Mouse (Mus musculus) olfactory bulb, adult 2 months (tissue): ENCODE results near the gene Tmem120a. TPM values are rescaled to one million over a fixed set of nuclear protein-coding genes. Genes with fewer than 3 reads are reported as not detected.

Experiments
- H3K27ac ChIP-seq: fragments of 200-500 bp; 2 replicates; pipeline ENCODE4 v1.5.1; 2012; ENCODE audit warnings: low read depth, low read length; ENCODE audit not compliant: insufficient read depth
- H3K4me1 ChIP-seq: fragments of 200-500 bp; 2 replicates; pipeline ENCODE4 v1.6.1; 2012; ENCODE audit warnings: low read length; ENCODE audit not compliant: control insufficient read depth, insufficient read depth
- H3K4me3 ChIP-seq: fragments of 200-500 bp; 2 replicates; pipeline ENCODE4 v1.5.1; 2012; ENCODE audit warnings: mild to moderate bottlenecking, low read depth, low read length, moderate library complexity; ENCODE audit not compliant: insufficient read depth
- CTCF ChIP-seq: fragments of 200-500 bp; IDR thresholded peaks from 2 replicates; pipeline ENCODE4 v1.5.1; 2012; ENCODE audit warnings: low read depth, mild to moderate bottlenecking, low read length, moderate library complexity; ENCODE audit not compliant: insufficient read depth
- POLR2A ChIP-seq: fragments of 200-500 bp; IDR thresholded peaks from 2 replicates; pipeline ENCODE4 v1.6.1; 2012; ENCODE audit warnings: mild to moderate bottlenecking, low read depth, low read length, moderate library complexity; ENCODE audit not compliant: insufficient read depth
- WGBS: fragments of 180-500 bp; shearing (Covaris S2); methylation state at CpG from one replicate; pipeline ENCODE4 v1.1.7; 2018; 5-methylcytosine and 5-hydroxymethylcytosine counted together
- polyA plus RNA-seq: library from polyadenylated mRNA; stranded (reverse); fragments of >200 nt; gene quantifications from 2 replicates; pipeline ENCODE4 v1.2.4, GENCODE M21; 2012; ENCODE audit warnings: low replicate concordance; ENCODE audit not compliant: missing spikeins, insufficient read depth, insufficient read length

The Tmem120a gene
- polyA plus RNA-seq, 1 experiment = not detected

- TF ChIP-seq CTCF (no peak), POLR2A (no peak)
- WGBS = 97% methylated on average over 16 of the region's 16 CpGs
- H3K4me3 ChIP-seq = no peak overlapping the region
- no peaks in the 10 kb centered on the region for H3K4me1 ChIP-seq
- H3K27ac ChIP-seq = no peak overlapping the region
These were observed 7.7 kb downstream of the Tmem120a start for GRCm38 (mm10) chr5:135736544-135736943.

- 87% methylated on average over 13 of the region's 13 CpGs for WGBS
- Histone ChIP-seq H3K27ac (no peak overlapping the region), H3K4me3 (no peak overlapping the region), H3K4me1 (no peaks in the 10 kb centered on the region)
- 0 out of 2 replicates have a peak, but pooled peaks have one; percentile 8 for TF ChIP-seq POLR2A
- no peak for TF ChIP-seq CTCF
These were observed 8.5 kb downstream of the Tmem120a start for GRCm38 (mm10) chr5:135735741-135736140.

GRCm38 (mm10) chr5:135734057-135734680, 10.1 kb downstream of the Tmem120a start:
- no peak overlapping the region for H3K27ac ChIP-seq
- TF ChIP-seq POLR2A (no peak), CTCF (no peak)
- H3K4me3 ChIP-seq = no peak overlapping the region
- no peaks in the 10 kb centered on the region for H3K4me1 ChIP-seq
- WGBS = 95% methylated on average over 42 of the region's 42 CpGs

GRCm38 (mm10) chr5:135733071-135733470, 11.2 kb downstream of the Tmem120a start:
- Histone ChIP-seq H3K27ac (no peak overlapping the region), H3K4me1 (peaks cover 6% of the 10 kb centered on the region), H3K4me3 (no peak overlapping the region)
- no peak for TF ChIP-seq CTCF
- no peak for TF ChIP-seq POLR2A
- 95% methylated on average over 4 of the region's 4 CpGs for WGBS

- WGBS = 95% methylated on average over 16 of the region's 16 CpGs
- TF ChIP-seq CTCF (no peak), POLR2A (no peak)
- peaks cover 20% of the 10 kb centered on the region for H3K4me1 ChIP-seq
- no peak overlapping the region for H3K27ac ChIP-seq
- H3K4me3 ChIP-seq = no peak overlapping the region
These were observed 12.9 kb downstream of the Tmem120a start for GRCm38 (mm10) chr5:135731322-135731721.

DNA sequence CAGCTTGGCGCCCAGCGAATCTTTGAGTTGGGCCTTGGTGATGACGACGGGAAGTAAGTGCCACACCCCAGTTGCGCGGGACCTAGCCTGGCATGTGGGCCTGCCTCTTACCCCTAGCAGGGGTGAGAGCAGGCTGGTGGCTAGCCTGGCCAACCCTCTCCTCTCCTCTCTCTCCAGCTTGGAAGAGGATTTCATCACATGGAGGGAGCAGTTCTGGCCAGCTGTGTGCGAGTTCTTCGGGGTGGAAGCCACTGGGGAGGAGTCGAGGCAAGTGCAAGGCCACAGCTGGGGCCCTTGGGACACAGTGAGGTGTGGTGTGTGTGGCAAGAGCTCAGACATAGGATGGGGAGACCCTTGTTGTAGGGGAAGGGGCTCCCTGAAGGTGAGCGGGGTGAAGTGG, 13.3 kb downstream of the Tmem120a start:
- Histone ChIP-seq H3K4me1 (peaks cover 24% of the 10 kb centered on the region), H3K27ac (no peak overlapping the region), H3K4me3 (no peak overlapping the region)
- 95% methylated on average over 10 of the region's 10 CpGs for WGBS
- TF ChIP-seq POLR2A (no peak), CTCF (no peak)

GRCm38 (mm10) chr5:135730278-135730677, 14.0 kb downstream of the Tmem120a start:
- H3K27ac ChIP-seq = no peak overlapping the region
- peaks cover 31% of the 10 kb centered on the region for H3K4me1 ChIP-seq
- TF ChIP-seq CTCF = no peak
- no peak for TF ChIP-seq POLR2A
- H3K4me3 ChIP-seq = no peak overlapping the region
- 95% methylated on average over 10 of the region's 10 CpGs for WGBS

GRCm38 (mm10) chr5:135729351-135729750, 14.9 kb downstream of the Tmem120a start:
- 93% methylated on average over 13 of the region's 13 CpGs for WGBS
- Histone ChIP-seq H3K4me3 (no peak overlapping the region), H3K27ac (no peak overlapping the region), H3K4me1 (peaks cover 40% of the 10 kb centered on the region)
- TF ChIP-seq CTCF = no peak
- no peak for TF ChIP-seq POLR2A

GRCm38 (mm10) chr5:135728361-135728760, 15.9 kb downstream of the Tmem120a start:
- 89% methylated on average over 13 of the region's 13 CpGs for WGBS
- Histone ChIP-seq H3K4me1 (peaks cover 44% of the 10 kb centered on the region), H3K4me3 (no peak overlapping the region), H3K27ac (no peak overlapping the region)
- no peak for TF ChIP-seq POLR2A
- no peak for TF ChIP-seq CTCF

- WGBS = 97% methylated on average over 9 of the region's 9 CpGs
- Histone ChIP-seq H3K27ac (no peak overlapping the region), H3K4me1 (peaks cover 47% of the 10 kb centered on the region), H3K4me3 (no peak overlapping the region)
- no peak for TF ChIP-seq CTCF
- TF ChIP-seq POLR2A = no peak
These were observed 16.4 kb downstream of the Tmem120a start for GRCm38 (mm10) chr5:135727871-135728270.
